Mouse (Mus musculus): ENCODE measurements at regions not wholly inside any gene's neighbourhood (a gene's known extent, or its start where the extent isn't known, plus 50 kb on each side); places are given as distances from the start of the nearest gene placed in this dataset.
A peak's percentile ranks its signal among the peaks of the same experiment; 100 is the strongest.

DNA sequence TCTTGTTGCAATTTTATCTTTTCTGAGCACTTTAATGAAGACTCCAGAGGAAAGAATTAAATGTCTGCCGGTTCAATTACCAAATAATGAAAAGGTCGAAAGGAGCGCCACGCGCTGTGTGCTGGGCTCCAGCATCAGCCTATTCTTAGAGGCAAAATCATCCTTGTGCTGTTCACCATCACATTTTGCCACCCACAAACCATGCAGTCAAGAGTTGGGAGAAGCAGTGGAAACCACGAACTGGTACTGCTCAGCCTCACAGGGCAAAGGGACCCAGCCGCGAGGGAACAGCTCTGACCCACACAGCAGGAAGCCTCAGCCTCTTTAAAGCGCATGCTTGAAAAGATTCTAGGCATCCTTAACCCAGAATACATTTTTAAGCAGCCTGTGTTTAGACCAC lies 134.0 kb upstream of the Pum3 start:
- no peak for DNase-seq (ENCODE audit: low spot score)

- no peak for DNase-seq (ENCODE audit: low spot score)
These were observed 128.6 kb upstream of the Pum3 start for GRCm38 (mm10) chr19:27558199-27558598.

GRCm38 (mm10) chr19:27556697-27557096 lies 127.1 kb upstream of the Pum3 start:
- DNase-seq (ENCODE audit: low spot score): no peak

DNA sequence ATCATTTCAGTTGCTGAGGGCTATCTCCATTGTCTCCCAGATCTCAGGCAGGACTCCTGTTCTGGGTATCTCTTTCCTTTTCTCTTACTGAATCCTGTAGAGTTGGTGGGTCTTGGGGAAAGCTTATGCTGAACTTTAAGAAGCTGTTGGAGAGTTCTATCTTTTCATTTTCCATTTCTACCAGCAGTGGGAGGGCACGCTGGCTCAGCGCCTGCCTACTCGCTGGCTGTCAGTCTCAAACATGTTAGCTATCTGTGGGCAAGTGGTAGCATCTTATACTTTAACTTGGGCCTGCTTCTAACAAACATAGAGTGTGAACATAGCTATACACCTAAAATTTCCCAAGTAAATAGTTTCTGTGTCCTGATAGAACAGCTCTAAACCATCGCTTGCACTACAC lies 125.2 kb upstream of the Pum3 start:
- DNase-seq (ENCODE audit: low spot score): no peak

DNA sequence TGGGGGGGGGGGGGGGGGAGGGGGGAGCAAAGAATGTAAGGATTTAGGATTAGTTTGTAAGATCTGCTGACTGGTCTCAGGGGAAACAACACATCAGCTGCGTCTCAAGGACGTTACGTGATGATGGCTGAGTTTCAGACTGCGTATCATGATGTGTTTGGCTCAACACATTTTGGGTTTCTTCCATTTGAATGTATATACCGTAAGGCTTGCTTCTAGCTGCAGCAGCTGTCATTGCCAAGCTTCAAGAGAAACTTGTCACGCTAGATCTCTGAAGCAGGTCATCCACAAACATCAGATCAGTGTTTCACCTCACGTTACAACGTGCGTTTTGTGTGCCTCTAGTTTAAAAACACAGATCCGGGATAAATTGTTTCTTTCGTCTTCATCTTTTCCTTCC lies 123.6 kb upstream of the Pum3 start:
- DNase-seq (ENCODE audit: low spot score): no peak

DNA sequence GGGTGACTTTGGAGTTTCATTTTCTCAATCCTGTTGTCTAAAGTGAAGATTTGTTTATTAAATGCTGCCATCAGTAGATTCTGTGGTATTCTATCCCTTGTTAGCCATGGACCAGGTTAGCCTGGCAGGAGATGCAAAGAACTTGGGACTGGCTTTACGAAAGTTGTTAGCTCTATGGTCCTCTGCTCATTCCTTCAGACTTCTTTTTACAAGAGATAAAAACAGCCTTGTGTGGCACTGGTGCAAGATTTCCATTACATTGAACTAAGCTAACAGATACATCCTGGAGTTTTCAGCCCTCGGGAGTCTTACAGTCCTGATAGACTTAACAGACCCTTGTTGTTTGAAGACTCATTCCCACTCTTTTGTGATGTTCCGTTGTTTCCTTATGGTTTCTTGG lies 108.1 kb upstream of the Pum3 start:
- DNase-seq (ENCODE audit: low spot score): no peak

DNA sequence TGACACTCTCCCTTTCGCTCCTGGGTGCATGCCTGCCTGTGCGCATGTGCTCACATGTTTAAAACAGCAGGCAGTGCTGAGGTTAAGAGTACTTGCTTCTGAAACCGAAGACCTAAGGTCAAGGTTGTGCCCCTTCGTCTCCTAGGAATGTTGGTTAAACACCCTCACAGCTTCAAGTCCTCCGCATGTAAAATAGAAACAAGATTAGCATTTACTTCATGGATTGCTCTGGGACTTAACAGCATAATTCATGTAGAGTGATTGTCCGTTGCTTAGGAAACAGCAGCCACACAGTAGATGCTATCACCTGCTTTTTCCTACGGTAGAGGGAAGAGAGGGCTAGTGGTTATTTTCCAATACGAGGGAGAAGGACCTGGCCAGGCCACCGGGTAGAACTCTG lies 107.4 kb upstream of the Pum3 start:
- DNase-seq (ENCODE audit: low spot score): no peak

DNA sequence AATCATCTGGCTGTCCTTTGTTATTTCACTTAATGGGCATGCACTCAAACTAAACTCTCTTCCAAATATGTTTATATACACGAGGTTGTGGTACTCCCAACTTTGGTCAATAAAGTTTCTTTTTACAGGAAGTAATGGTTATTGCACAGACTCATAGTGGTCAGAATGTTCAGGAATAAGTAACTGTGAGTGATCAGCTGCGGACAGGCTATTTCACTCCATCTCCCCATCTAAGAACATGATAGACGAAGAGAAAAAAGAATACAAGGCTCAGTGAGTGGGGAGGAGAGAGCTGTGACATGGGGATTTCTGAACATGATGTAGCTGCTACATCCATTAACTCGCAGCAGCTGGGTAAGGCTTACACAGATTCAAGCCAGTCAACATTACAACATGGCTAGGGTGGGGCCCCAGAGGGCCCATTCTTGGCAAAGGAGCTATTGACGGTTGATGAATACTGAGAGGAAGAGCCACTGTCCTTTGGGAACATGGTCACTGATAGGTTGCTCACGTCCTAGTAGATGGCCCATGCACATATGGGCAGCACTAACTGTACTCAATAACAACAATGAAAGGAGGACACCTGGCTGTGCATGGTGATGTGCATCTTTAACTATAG lies 98.4 kb upstream of the Pum3 start:
- DNase-seq (ENCODE audit: low spot score): no peak

DNA sequence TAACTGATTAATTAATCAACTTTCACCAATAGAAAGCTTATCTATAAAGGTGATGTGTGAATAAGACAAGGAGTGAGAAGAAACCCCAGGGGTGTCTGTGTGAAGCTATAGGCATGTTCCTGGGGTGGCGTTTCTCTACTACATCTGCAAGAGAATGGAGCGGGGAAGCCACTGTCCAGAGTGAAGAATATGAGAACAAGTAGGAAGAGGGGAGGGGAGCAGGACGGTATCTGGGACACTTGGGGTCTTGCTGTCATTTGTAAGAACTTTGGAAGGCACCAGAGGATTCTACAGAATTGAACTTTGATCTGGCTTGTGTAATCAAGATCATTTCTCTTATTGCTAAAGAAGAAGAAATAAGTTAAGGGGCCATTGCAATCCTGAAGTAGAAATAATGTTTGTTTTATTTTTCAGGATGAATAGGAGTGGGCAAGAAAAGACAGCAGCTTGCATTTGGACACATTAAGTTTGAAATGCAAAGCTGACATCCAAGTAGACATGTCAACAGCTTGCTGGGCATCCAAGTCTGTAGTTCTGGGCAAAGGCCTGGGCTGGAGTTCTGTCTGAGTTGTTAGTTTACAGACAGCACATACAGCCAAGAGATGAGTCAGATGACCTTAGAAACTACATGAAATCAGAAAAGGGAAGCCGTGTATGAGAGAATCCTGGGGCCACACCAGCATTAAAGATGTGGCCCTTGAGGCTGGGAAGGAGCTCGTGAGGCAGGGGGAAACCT lies 89.9 kb upstream of the Pum3 start:
- DNase-seq (ENCODE audit: low spot score): no peak

GRCm38 (mm10) chr19:27514267-27514666 lies 84.6 kb upstream of the Pum3 start:
- DNase-seq (ENCODE audit: low spot score): peak; percentile 65

- no peak for DNase-seq (ENCODE audit: low spot score)
These were observed 83.9 kb upstream of the Pum3 start for GRCm38 (mm10) chr19:27513535-27513934.

GRCm38 (mm10) chr19:27511340-27511739 lies 81.7 kb upstream of the Pum3 start:
- DNase-seq (ENCODE audit: low spot score): no peak

GRCm38 (mm10) chr19:27509956-27510639 lies 80.5 kb upstream of the Pum3 start:
- DNase-seq (ENCODE audit: low spot score): no peak

GRCm38 (mm10) chr19:27498278-27498677 lies 68.7 kb upstream of the Pum3 start:
- no peak for DNase-seq (ENCODE audit: low spot score)

- peak; percentile 11 for DNase-seq (ENCODE audit: low spot score)
These were observed 62.8 kb upstream of the Pum3 start for GRCm38 (mm10) chr19:27492468-27492867.

DNA sequence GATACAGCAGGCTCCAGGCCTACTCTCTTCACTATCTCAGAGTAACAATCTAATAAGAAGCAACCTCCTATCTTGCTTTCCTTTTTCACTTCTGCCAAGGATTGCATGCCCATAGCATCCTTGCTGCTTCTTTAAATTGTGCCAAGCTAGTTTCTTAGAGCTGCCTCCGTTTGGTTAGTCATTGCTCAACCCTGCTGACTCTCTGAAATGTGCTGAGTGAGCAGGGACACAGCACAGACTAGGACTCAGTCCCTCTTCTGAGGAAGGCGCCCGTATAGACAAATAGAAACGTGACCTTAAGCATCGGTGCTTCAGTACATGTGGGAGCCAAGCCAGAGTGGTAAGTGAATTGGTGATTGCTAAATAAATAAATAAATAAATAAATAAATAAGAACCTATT lies 62.2 kb upstream of the Pum3 start:
- DNase-seq (ENCODE audit: low spot score): no peak

DNA sequence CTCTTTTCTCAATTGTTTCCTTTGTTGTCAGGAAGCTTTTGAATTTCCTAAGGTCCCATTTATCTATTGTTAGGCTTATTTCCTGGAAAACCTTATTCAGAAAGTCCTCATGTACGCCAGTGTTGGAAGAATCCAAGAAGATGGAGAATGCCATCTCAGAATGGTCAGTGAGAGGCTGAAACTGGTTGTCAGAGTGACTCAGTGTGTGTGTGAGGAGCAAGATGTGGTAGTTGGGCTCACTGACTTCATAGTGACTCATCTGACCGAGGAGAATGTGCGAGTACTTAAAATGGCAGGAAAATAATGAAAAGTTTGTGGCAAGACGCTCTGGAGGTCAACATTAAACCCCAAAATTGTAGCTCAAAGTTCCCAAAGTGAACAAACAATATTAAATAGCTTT lies 59.4 kb upstream of the Pum3 start:
- no peak for DNase-seq (ENCODE audit: low spot score)
